Mouse (Mus musculus) liver (tissue): ENCODE results near the gene Gna14.

Experiments
- DNase-seq: peaks from one replicate; pipeline ENCODE4 v3.0.0-alpha.2; 2020; ENCODE audit warnings: mixed read lengths

The Gna14 gene

DNA sequence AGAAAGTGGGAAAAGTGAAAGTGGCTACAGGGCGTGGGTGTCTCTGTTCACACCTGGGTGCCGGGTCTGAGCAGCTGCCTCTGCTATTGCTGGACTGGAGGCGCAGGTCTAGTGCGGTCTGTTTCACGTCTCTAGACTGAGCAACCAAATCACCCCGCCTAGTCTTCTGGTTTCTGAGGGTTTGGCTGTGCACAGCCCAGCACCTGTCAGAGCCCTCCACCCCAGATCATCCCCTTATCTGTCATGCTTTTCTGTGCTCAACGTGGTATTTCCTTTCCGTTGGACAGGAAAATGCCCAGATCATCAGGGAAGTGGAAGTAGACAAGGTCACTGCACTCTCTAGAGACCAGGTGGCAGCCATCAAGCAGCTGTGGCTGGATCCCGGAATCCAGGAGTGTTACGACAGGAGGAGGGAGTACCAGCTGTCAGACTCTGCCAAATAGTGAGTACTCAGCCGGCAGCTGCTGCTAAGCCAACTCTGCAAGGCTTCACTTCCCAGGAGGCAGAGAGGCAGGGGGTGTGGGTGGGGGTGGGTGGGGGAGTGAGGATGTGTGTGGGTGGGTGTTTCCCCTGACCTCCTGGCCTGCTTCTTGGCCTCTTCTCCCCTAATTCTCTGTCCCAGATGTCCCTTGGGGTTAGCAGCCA is 163.2 kb downstream of the Gna14 start:
- no peak for DNase-seq

DNA sequence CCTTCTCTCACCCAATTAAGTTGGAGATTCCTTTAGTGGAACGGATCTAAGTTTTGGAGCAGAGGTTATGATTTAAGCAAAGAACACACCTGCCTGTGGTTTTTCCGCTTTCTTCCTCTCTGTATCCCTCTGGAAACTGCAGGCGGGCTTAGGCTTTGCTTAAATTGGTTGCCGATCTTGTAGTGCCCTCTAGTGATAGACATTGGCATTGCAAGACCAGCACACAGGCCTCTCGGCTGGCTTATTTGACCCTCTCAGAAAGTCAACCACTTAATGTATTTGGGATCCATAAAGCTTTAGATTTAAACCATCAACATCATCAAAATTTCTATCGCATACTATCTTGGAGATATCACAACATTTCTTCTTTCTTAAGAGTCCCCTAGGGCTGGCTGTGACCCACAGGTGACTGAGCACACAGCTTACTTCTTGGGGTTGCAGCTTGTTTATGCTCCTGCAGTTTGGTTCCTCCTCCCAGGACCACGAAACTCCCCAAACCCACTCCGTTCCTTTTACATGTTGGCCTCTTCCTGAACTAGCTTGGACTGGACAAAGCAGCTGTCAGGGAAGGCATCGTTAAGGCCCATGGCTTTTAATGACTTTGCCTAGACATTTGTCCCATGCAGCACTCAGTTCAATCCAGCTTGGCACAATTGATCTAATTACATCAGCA is 163.9 kb downstream of the Gna14 start:
- DNase-seq: peak; percentile 60

DNA sequence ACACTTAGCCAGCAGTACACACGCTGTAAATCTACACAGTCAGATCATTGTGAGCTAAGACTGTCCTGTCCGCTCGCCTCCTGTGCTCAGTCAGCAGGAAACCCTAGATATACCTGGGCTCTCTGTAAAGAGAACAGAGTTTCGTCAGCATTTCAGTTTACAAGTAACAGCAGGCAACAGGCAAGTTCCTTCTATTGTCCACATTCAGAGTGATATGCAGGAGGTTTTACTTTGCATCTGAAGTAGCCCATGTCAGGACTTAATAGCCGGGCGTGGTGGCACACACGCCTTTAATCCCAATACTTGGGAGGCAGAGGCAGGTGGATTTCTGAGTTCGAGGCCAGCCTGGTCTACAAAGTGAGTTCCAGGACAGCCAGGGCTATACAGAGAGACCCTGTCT is 166.5 kb downstream of the Gna14 start:
- no peak for DNase-seq

DNA sequence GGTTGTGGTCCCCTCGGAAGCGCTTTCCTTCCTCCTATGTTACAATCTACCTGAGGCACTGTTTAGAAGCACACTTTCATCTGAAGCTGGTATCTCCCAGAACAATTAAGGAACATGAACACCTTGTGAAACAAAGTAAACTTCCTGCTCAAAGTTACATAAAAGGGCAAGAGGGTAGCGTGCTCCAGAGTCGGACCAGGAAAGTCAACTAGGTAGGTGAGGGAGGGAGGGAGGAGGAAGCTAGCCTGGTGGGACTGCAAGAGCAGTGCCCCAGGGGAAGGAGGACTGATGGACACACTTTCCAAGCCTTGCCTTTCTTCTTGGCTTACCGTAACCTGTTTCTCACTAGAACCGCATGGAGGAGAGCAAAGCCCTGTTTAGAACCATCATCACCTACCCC is 172.1 kb downstream of the Gna14 start:
- DNase-seq: no peak

DNA sequence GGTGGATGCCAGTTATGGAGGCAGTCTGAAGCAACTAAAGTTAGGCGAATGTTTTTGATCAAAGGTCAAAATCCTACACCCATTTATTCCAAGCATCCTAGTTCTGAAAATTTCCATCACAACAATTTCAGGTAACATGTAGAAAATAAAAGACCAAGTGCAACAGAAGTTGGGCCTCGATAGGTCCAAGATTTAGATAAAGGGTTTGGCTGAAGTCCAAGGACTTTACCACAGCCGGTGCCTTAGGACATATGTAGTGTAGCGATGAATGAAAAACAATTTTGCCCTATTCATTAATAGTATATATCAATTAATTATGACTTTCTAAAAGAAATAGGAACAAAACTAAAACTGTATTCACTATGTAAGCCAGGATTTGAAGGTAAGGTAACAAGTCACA is 187.6 kb downstream of the Gna14 start:
- no peak for DNase-seq

DNA sequence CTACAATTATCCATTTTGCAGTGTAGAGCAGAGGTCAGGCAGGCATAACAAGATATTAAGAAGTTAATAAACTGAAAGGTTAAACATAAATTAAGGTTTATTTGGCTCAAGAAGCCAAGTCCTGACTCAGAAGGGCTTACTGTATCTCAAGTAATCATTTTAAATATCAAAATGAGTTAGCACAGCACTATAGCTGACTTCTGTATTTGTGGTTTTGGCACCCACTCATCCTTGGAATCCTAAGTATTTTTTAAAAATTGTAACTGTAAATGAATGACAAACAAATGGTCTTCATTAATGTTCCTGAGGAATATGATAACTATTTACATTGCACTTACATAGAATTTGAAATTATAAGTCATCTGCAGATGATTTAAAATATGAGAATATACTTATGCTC is 189.4 kb downstream of the Gna14 start:
- no peak for DNase-seq

DNA sequence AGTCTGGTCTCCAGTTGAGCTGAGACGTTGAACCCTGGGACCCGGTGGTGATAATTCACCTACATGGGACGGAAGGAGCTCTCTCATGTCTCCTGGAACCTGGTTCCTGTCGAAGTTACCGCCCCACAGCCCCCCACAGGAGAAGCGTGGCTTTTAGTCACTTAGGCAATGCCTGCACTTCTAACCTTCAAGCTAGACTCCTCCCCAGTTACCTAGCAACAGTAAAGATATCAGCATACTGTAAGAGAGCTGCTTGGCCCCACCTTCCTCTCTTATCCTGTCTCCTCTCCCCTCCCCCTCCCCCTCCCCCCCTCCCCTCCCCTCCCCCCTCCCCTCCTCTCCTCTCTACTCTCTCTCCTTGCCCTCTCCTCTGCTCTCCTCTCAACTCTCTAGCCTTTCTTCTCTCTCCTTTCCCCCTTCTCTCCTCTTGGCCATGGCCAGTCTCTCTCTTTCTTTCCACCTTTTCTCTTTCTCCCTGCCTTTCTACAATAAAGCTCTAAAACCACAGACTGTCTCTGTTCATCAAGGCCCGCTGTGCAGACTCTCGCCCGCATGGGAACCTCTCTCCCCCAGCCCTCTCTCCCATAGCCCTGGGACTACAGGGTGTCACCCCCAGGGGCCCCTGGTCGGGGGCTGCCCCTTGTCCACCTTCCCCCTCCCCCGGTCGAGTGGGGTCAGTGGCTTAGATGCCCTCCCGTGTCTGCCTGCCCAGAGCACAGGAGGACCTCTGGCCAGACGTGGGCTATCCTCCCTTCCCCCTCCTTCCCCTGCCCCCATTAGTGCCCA is 190.2 kb downstream of the Gna14 start:
- peak; percentile 63 for DNase-seq
